Mouse (Mus musculus) C2C12 (cell line): ENCODE results near the gene Gpr62. TPM values are rescaled to one million over a fixed set of nuclear protein-coding genes. Genes with fewer than 3 reads are reported as not detected.

Experiments used
- H3K27me3 ChIP-seq: one replicate; pipeline ENCODE4 v1.6.1; 2011; ENCODE audit not compliant: control insufficient read depth, insufficient read depth, insufficient read length
- H3K36me3 ChIP-seq: one replicate; pipeline ENCODE4 v1.6.1; 2011; ENCODE audit not compliant: control insufficient read depth, insufficient read depth
- H3K4me3 ChIP-seq: one replicate; pipeline ENCODE4 v1.5.1; 2011; ENCODE audit warnings: mild to moderate bottlenecking, control low read depth; ENCODE audit not compliant: poor library complexity, insufficient read depth, severe bottlenecking
- H3K79me2 ChIP-seq: one replicate; pipeline ENCODE4 v1.6.1; 2011; ENCODE audit not compliant: control insufficient read depth, insufficient read depth
- H3K79me3 ChIP-seq: one replicate; pipeline ENCODE4 v1.6.1; 2011; ENCODE audit warnings: low read depth, control low read depth
- H3ac ChIP-seq: one replicate; pipeline ENCODE3; 2011; ENCODE audit warnings: low read depth; ENCODE audit not compliant: control insufficient read depth, insufficient read length
- CEBPB ChIP-seq: IDR thresholded peaks from one replicate; pipeline ENCODE4 v1.6.1; 2011; ENCODE audit warnings: low read depth, mild to moderate bottlenecking, control low read depth, moderate library complexity
- CTCF ChIP-seq: IDR thresholded peaks from one replicate; pipeline ENCODE4 v1.5.1; 2011; ENCODE audit not compliant: control insufficient read depth, insufficient read depth, insufficient read length
- FOSL1 ChIP-seq: IDR thresholded peaks from one replicate; pipeline ENCODE4 v1.8.0; 2011; ENCODE audit warnings: mild to moderate bottlenecking, low read length; ENCODE audit not compliant: poor library complexity, insufficient read depth, severe bottlenecking
- MAX ChIP-seq: IDR thresholded peaks from one replicate; pipeline ENCODE4 v1.6.1; 2011; ENCODE audit warnings: mild to moderate bottlenecking, control low read depth
- MYOD1 ChIP-seq: IDR thresholded peaks from one replicate; pipeline ENCODE4 v1.6.1; 2011; ENCODE audit warnings: low read depth; ENCODE audit not compliant: control insufficient read depth, insufficient read length
- MYOG ChIP-seq: IDR thresholded peaks from one replicate; pipeline ENCODE4 v1.6.1; 2011; ENCODE audit not compliant: control insufficient read depth, insufficient read length; ENCODE audit errors: extremely low read depth
- USF1 ChIP-seq: IDR thresholded peaks from one replicate; pipeline ENCODE4 v1.6.1; 2011; ENCODE audit warnings: low read depth, mild to moderate bottlenecking, control low read depth, moderate library complexity
- polyA plus RNA-seq: library from polyadenylated mRNA; unstranded; fragments of >200 nt; fragmentation: generic; extraction: Trizol; gene quantifications from one replicate; pipeline ENCODE4 v1.2.1, GENCODE M21; 2012; ENCODE audit warnings: missing spikeins

Gpr62 gene
- polyA plus RNA-seq, 1 experiment: 0.29 TPM

DNA sequence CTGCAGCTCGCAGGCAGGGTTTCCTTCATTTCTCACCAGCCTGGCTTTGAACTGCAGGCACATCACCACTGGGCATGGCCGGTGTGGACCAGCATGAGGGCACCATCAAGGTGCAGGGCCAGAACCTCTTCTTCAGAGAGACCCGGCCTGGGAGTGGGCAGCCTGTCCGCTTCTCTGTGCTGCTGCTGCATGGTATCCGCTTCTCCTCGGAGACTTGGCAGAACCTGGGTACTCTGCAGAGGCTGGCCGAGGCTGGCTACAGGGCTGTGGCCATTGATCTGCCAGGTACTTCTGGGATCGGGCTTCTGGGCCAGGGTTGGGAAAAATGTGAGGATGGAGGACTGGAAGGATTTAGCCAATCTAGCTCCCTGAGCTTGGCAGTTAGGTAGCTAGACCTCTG lies 15.8 kb downstream of the Gpr62 start:
- Histone ChIP-seq H3K27me3 (no peaks in the 10 kb centered on the region), H3ac (no peak overlapping the region), H3K36me3 (no peaks in the 10 kb centered on the region), H3K79me2 (peaks cover 12% of the 10 kb centered on the region), H3K79me3 (peaks cover 13% of the 10 kb centered on the region), H3K4me3 (no peak overlapping the region)
- TF ChIP-seq MYOG (no peak), MYOD1 (no peak), FOSL1 (no peak), MAX (no peak), USF1 (no peak), CEBPB (no peak), CTCF (no peak)

DNA sequence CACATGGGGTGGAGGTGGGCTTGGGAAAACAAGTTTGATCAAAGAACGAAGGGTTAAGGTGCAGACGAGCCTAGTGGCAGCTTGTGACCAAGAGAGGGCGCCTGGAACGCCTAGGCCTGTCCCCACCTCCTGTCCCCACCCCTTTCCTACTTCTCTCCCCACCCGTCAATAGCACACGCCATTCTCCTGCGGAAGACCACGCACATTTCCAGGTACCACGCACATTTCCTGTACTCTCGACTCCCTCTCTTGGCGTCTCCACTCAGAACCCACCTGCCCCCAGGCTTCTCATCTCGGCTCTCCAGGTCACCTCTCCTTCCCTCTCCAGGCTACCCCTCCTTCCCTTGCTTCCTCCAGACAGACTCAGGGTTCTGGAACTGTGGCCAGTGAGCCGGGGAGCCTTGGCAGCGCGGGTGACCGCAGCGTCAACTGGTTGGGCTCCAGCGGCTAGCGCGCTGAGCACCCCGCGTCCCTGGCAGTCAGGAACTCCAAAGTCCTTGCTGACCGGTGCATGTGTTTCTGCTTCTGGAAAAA lies 17.2 kb downstream of the Gpr62 start:
- TF ChIP-seq MYOG (no peak), CTCF (peak; percentile 67), USF1 (no peak), MAX (peak; percentile 18)
- Histone ChIP-seq H3K27me3 (no peaks in the 10 kb centered on the region), H3K79me2 (no peaks in the 10 kb centered on the region), H3K4me3 (peak overlapping the region; percentile 48), H3ac (peak overlapping the region; percentile 73), H3K36me3 (no peaks in the 10 kb centered on the region), H3K79me3 (peaks cover 4% of the 10 kb centered on the region)

DNA sequence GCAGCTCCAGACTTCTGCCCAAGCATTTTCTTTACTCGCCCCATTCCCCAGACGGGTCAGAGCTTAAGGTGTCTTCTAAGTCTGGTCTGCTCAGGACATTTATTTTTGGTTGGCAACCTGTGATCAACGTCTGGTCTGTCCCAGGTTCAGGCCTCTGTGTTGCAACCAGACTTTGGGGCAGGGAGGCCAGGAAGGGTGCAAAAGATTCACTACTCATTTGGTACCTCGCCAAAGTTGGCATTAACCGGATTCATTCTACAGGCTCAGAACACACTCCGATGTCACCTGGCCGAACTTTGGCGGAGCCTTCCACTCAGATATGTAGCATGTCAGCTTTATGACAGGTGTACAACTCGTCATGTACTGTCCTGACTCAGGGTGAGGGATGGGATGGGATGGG lies 17.8 kb downstream of the Gpr62 start:
- Histone ChIP-seq H3K79me3 (peaks cover 4% of the 10 kb centered on the region), H3K4me3 (no peak overlapping the region), H3K27me3 (no peaks in the 10 kb centered on the region), H3K79me2 (no peaks in the 10 kb centered on the region), H3ac (peak overlapping the region; percentile 13), H3K36me3 (no peaks in the 10 kb centered on the region)
- TF ChIP-seq CEBPB (no peak), FOSL1 (no peak), USF1 (no peak), MYOG (no peak), CTCF (no peak), MYOD1 (no peak), MAX (no peak)

DNA sequence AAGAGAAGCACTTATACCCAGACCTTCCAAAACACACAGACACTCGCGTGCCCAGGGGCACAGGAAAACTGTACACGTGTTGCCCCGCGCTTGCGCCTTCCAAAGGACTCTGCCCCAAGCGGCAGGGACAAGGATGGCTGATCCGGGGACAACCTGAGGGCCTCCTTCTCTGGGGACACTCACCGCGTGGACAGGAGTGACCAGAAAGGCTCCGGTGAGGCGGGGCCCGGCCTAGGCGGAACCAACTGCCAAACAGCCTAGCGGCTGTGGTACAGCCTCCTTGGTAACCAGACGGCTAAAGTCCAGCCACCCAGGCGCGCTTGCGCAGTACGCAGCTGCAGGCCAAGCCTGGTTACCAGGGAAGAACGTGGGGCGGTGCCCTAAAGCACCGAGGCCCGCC lies 18.4 kb downstream of the Gpr62 start, which contains the start of the genes Abhd14b and Abhd14a:
Gene Abhd14b, plus strand, starts transcription at position 112 of the 400 bp plus-strand sequence.
Gene Abhd14a, minus strand, starts transcription at position 331 of the 400 bp plus-strand sequence.
- H3K4me3 ChIP-seq: peak within 1 kb of the TSS; percentile 48
- H3K79me2 ChIP-seq: no peaks in the 10 kb centered on the region
- H3K27me3 ChIP-seq: no peaks in the 10 kb centered on the region
- peaks cover 4% of the 10 kb centered on the region for H3K79me3 ChIP-seq
- peak; percentile 26 for TF ChIP-seq USF1
- TF ChIP-seq FOSL1: no peak
- TF ChIP-seq CTCF: no peak
- no peak for TF ChIP-seq MYOG
- TF ChIP-seq MAX: peak; percentile 86
- no peak for TF ChIP-seq MYOD1
- TF ChIP-seq CEBPB: no peak
- H3K36me3 ChIP-seq: no peaks in the 10 kb centered on the region
- peak within 1 kb of the TSS; percentile 75 for H3ac ChIP-seq

DNA sequence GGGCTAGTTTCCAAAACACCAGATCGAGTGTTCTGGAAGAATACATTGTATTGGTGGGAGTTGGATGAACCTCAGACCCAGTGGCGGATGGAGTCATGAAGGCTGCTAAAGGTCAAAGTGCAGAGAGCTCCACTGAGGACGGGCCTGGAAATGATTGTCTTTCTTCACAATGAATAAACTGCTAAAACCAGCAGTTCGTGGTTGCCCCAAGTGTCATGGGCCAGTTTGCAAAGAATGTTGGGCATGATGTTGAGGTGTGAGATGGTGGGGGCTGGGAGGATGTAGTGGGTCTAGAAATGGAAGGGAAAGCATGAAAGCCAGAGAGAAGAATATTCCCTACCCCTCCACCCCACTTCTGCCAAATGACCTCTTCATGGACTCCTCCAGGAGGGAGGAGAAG lies 20.9 kb downstream of the Gpr62 start:
- Histone ChIP-seq H3K27me3 (no peaks in the 10 kb centered on the region), H3K79me3 (no peaks in the 10 kb centered on the region), H3ac (no peak overlapping the region), H3K79me2 (no peaks in the 10 kb centered on the region), H3K4me3 (no peak overlapping the region), H3K36me3 (no peaks in the 10 kb centered on the region)
- TF ChIP-seq USF1 (no peak), MAX (no peak)

DNA sequence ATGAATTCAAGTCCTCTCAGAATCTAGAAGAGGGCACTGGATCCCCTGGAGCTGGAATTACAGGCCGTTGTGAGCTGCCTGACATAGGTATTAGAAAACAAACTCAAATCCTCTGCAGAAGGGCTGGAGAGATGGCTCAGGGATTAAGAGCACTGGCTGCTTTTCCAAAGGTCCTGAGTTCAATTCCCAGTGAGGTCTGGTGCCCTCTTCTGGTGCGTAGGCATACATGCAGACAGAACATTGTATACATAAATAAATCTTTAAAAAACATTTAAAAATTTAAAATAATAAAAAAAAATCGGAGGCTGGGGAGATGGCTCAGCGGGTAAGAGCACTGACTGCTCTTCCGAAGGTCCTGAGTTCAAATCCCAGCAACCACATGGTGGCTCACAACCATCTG lies 23.1 kb downstream of the Gpr62 start:
- H3ac ChIP-seq: no peak overlapping the region
- no peak overlapping the region for H3K4me3 ChIP-seq
- no peaks in the 10 kb centered on the region for H3K79me3 ChIP-seq
- TF ChIP-seq FOSL1: no peak
- no peak for TF ChIP-seq MYOG
- TF ChIP-seq USF1: no peak
- TF ChIP-seq MAX: no peak
- no peak for TF ChIP-seq CTCF
- no peak for TF ChIP-seq CEBPB
- TF ChIP-seq MYOD1: no peak
- no peaks in the 10 kb centered on the region for H3K79me2 ChIP-seq
- H3K27me3 ChIP-seq: no peaks in the 10 kb centered on the region
- no peaks in the 10 kb centered on the region for H3K36me3 ChIP-seq
